Mouse (Mus musculus) brain, embryonic 14.5 days (tissue): Measurements from ENCODE around the gene Slc39a13.

Source experiments
- CTCF ChIP-seq: fragments of 200-500 bp; IDR thresholded peaks from 2 replicates; pipeline ENCODE4 v1.5.1; 2012; ENCODE audit warnings: inconsistent platforms, mild to moderate bottlenecking, moderate library complexity, borderline replicate concordance; ENCODE audit not compliant: insufficient read depth, insufficient read length; ENCODE audit errors: extremely low read depth
- POLR2A ChIP-seq: fragments of 200-500 bp; IDR thresholded peaks from 2 replicates; pipeline ENCODE4 v1.6.1; 2012; ENCODE audit warnings: mild to moderate bottlenecking, inconsistent platforms, borderline replicate concordance; ENCODE audit not compliant: poor library complexity, insufficient read depth, insufficient read length, severe bottlenecking; ENCODE audit errors: extremely low read depth

- no peak for TF ChIP-seq CTCF
- TF ChIP-seq POLR2A = no peak
Measured at GRCm38 (mm10) chr2:91059376-91059775, 10.8 kb downstream of the Slc39a13 start.
